ENCODE assay signal across 33 mouse cellular contexts in genomic region chr4:152278986-152279385, GRCm38 (mm10). TPM values are rescaled to one million over a fixed set of nuclear protein-coding genes. Genes with fewer than 3 reads are reported as not detected.
DNase-seq lines count a peak whose midpoint lies in the region; ATAC-seq and TF ChIP-seq lines count a peak whose summit lies in the region.
"Had no signal": no experiment of that assay in that cellular context is flagged by ENCODE, and none has a peak within 500 bp of the region (broad histone marks: within the 10 kb centered on the region; RNA-seq: fewer than 3 reads in every experiment).

No protein-coding gene starts in this region.

- no peak overlapping the region for H3K27ac ChIP-seq in forebrain, embryonic 16.5 days (ENCODE audit: low read length)
- no peak overlapping the region for H3K27ac ChIP-seq in forebrain, postnatal 0 days (ENCODE audit: low read depth, low read length)
- no peak overlapping the region for H3K27ac ChIP-seq in hindbrain, postnatal 0 days
- H3K27ac ChIP-seq in hindbrain, embryonic 10.5 days, result no peak overlapping the region
- H3K27ac ChIP-seq: embryonic facial prominence, embryonic 15.5 days; gastrocnemius, adult 2 months; kidney, postnatal 0 days; limb, embryonic 13.5 days; liver, embryonic 12.5 days; midbrain, embryonic 12.5 days; stomach, postnatal 0 days had no signal

- H3K4me3 ChIP-seq in forebrain, embryonic 16.5 days (replicated peaks; ENCODE audit: low read length), result no peak overlapping the region
- H3K4me3 ChIP-seq in forebrain, postnatal 0 days (ENCODE audit: low read depth, low read length), result no peak overlapping the region
- no peak overlapping the region for H3K4me3 ChIP-seq in hindbrain, postnatal 0 days (ENCODE audit: low read length)
- H3K4me3 ChIP-seq in hindbrain, embryonic 10.5 days, result no peak overlapping the region
- H3K4me3 ChIP-seq: embryonic facial prominence, embryonic 15.5 days; gastrocnemius, adult 2 months; limb, embryonic 13.5 days; liver, embryonic 12.5 days; midbrain, embryonic 12.5 days had no signal

- intact Hi-C loops in left cerebral cortex, postnatal 4 days (cut with DNase I), result no loop called here

- no peak for TF ChIP-seq CTCF in forebrain, postnatal 0 days (IDR thresholded peaks at IDR 0.05; ENCODE audit: low read depth)
- TF ChIP-seq CTCF in hindbrain, postnatal 0 days (IDR thresholded peaks at IDR 0.05; ENCODE audit: low read depth), result no peak

- H3K36me3 ChIP-seq in forebrain, embryonic 16.5 days (ENCODE audit: control insufficient read depth, insufficient read depth), result no peaks in the 10 kb centered on the region
- H3K36me3 ChIP-seq in forebrain, postnatal 0 days (ENCODE audit: insufficient read depth), result peaks cover 12% of the 10 kb centered on the region; the same call in 1 of the 2 replicates
- 0 out of 2 replicates have a peak, but pooled peaks cover 10% of the 10 kb centered on the region for H3K36me3 ChIP-seq in hindbrain, postnatal 0 days (ENCODE audit: insufficient read depth, low read length)
- peaks cover 23% of the 10 kb centered on the region for H3K36me3 ChIP-seq in hindbrain, embryonic 10.5 days
- H3K36me3 ChIP-seq: liver, embryonic 12.5 days; midbrain, embryonic 12.5 days had no signal

- peaks cover 20% of the 10 kb centered on the region for H3K4me1 ChIP-seq in forebrain, embryonic 16.5 days (replicated peaks; ENCODE audit: control insufficient read depth, insufficient read depth, low read length)
- H3K4me1 ChIP-seq in forebrain, postnatal 0 days (ENCODE audit: insufficient read depth), result no peaks in the 10 kb centered on the region
- H3K4me1 ChIP-seq in hindbrain, postnatal 0 days (ENCODE audit: insufficient read depth, low read length), result peaks cover 3% of the 10 kb centered on the region
- H3K4me1 ChIP-seq in hindbrain, embryonic 10.5 days (replicated peaks), result peaks cover 53% of the 10 kb centered on the region

- H3K9me3 ChIP-seq in forebrain, embryonic 16.5 days (ENCODE audit: control insufficient read depth, low read length), result no peaks in the 10 kb centered on the region
- H3K9me3 ChIP-seq in forebrain, postnatal 0 days (ENCODE audit: low read length), result no peaks in the 10 kb centered on the region
- no peaks in the 10 kb centered on the region for H3K9me3 ChIP-seq in hindbrain, postnatal 0 days (ENCODE audit: low read length)
- peaks cover 3% of the 10 kb centered on the region; the same call in 1 of the 2 replicates for H3K9me3 ChIP-seq in hindbrain, embryonic 10.5 days
- H3K9me3 ChIP-seq: embryonic facial prominence, embryonic 15.5 days; limb, embryonic 13.5 days; liver, embryonic 12.5 days; midbrain, embryonic 12.5 days had no signal

- no peak for DNase-seq in forebrain, postnatal 0 days
- DNase-seq in hindbrain, postnatal 0 days (ENCODE audit: low spot score), result peak; percentile 71
- no peak for DNase-seq in hindbrain, embryonic 10.5 days (ENCODE audit: low spot score)
- peak; percentile 57 to 61 for DNase-seq in right cerebral cortex, adult 2 months (ENCODE audit: low spot score in 2 of 2)
- DNase-seq in right cerebral cortex, postnatal 4 days, result no peak
- peak; percentile 92 for DNase-seq in left cerebral cortex, postnatal 4 days
- DNase-seq in adrenal gland, postnatal 14 days, result no peak
- DNase-seq: adrenal gland, adult 8-10 months; B cell, adult 2 months; gastrocnemius, adult 2 months; kidney, adult 2 months; layer of hippocampus, adult 9-11 months; lung, adult 18-20 months; lung, postnatal 10 days; thymus, adult 2 months had no signal

- ATAC-seq in forebrain, embryonic 16.5 days, result 0 out of 2 replicates have a peak, but pooled peaks have one; percentile 7
- ATAC-seq in forebrain, postnatal 0 days, result no peak
- ATAC-seq in hindbrain, postnatal 0 days, result peak; percentile 44
- ATAC-seq: activated CD4-positive, CD25-positive, alpha-beta regulatory T cell, adult 4 months; forebrain, embryonic 14.5 days; liver, embryonic 12.5 days had no signal

- no peak overlapping the region for H3K9ac ChIP-seq in forebrain, embryonic 16.5 days (replicated peaks; ENCODE audit: low read depth, low read length)
- H3K9ac ChIP-seq in forebrain, postnatal 0 days, result no peak overlapping the region
- no peak overlapping the region for H3K9ac ChIP-seq in hindbrain, postnatal 0 days (replicated peaks; ENCODE audit: low read length)
- H3K9ac ChIP-seq: embryonic facial prominence, embryonic 15.5 days; limb, embryonic 13.5 days; liver, embryonic 12.5 days; midbrain, embryonic 12.5 days had no signal

- H3K27me3 ChIP-seq in forebrain, embryonic 16.5 days (replicated peaks; ENCODE audit: control insufficient read depth, insufficient read depth, low read length), result peaks cover 41% of the 10 kb centered on the region
- H3K27me3 ChIP-seq in forebrain, postnatal 0 days (ENCODE audit: insufficient read depth, low read length), result peaks cover 37% of the 10 kb centered on the region
- peaks cover 22% of the 10 kb centered on the region for H3K27me3 ChIP-seq in hindbrain, postnatal 0 days (ENCODE audit: insufficient read depth, low read length)
- H3K27me3 ChIP-seq in hindbrain, embryonic 10.5 days (ENCODE audit: insufficient read depth, poor library complexity, severe bottlenecking), result peaks cover 93% of the 10 kb centered on the region

- no peak overlapping the region for H3K4me2 ChIP-seq in forebrain, embryonic 16.5 days (ENCODE audit: low read length)
- no peak overlapping the region for H3K4me2 ChIP-seq in forebrain, postnatal 0 days (ENCODE audit: low read depth)
- no peak overlapping the region for H3K4me2 ChIP-seq in hindbrain, postnatal 0 days (ENCODE audit: low read depth, low read length)
- H3K4me2 ChIP-seq: embryonic facial prominence, embryonic 15.5 days; limb, embryonic 13.5 days; liver, embryonic 12.5 days; midbrain, embryonic 12.5 days had no signal

- WGBS in forebrain, embryonic 16.5 days, result 81% methylated on average over 23 of the region's 23 CpGs
- 60% methylated on average over 23 of the region's 23 CpGs for WGBS in forebrain, postnatal 0 days
- WGBS in hindbrain, postnatal 0 days, result 55% methylated on average over 23 of the region's 23 CpGs
- WGBS in hindbrain, embryonic 10.5 days, result 92% methylated on average over 23 of the region's 23 CpGs

RNA-seq across cellular contexts. Expression of gene Gpr153, which starts 5.0 kb away (rescaled TPM):
- polyA plus RNA-seq in forebrain, embryonic 16.5 days (2015; fragmentation: Nextera tagmentation; extraction: Ambion mirVana), result 4.4 and 6.2 TPM in 2 replicates
- 53.3 and 71.4 TPM in 2 replicates for total RNA-seq in forebrain, postnatal 0 days (2014; rRNA removed)
- 8.2 and 11.4 TPM in 2 replicates for polyA plus RNA-seq in forebrain, postnatal 0 days (2015; fragmentation: Nextera tagmentation; extraction: Ambion mirVana)
- total RNA-seq in hindbrain, postnatal 0 days (2014; rRNA removed), result 167 and 170 TPM in 2 replicates
- 17.1 and 19.0 TPM in 2 replicates for polyA plus RNA-seq in hindbrain, postnatal 0 days (2015; fragmentation: Nextera tagmentation; extraction: Ambion mirVana)
- 7.0 and 7.9 TPM in 2 replicates for polyA plus RNA-seq in hindbrain, embryonic 10.5 days (2016; fragmentation: Nextera tagmentation; extraction: Ambion mirVana)
- total RNA-seq in left cerebral cortex, postnatal 4 days (2021), result 10 to 100 TPM; 28.6 to 31.1 TPM
- total RNA-seq in adrenal gland, postnatal 14 days (2021), result 7.2 and 7.5 TPM in 2 replicates
- total RNA-seq: MEL had no signal
- polyA plus RNA-seq: activated CD4-positive, CD25-positive, alpha-beta regulatory T cell, adult 4 months had no signal

RNA-seq across cellular contexts. Expression of gene Hes3, which starts 12.5 kb away (rescaled TPM):
- not detected in 2 replicates for polyA plus RNA-seq in forebrain, embryonic 16.5 days (2015; fragmentation: Nextera tagmentation; extraction: Ambion mirVana)
- total RNA-seq in forebrain, postnatal 0 days (2014; rRNA removed), result 0.57 TPM in 1 of 2 replicates, not detected in the other
- 0.13 TPM in 1 of 2 replicates, not detected in the other for polyA plus RNA-seq in forebrain, postnatal 0 days (2015; fragmentation: Nextera tagmentation; extraction: Ambion mirVana)
- total RNA-seq in hindbrain, postnatal 0 days (2014; rRNA removed), result 0.26 and 0.40 TPM in 2 replicates
- 0.15 and 0.19 TPM in 2 replicates for polyA plus RNA-seq in hindbrain, postnatal 0 days (2015; fragmentation: Nextera tagmentation; extraction: Ambion mirVana)
- 9.2 and 17.3 TPM in 2 replicates for polyA plus RNA-seq in hindbrain, embryonic 10.5 days (2016; fragmentation: Nextera tagmentation; extraction: Ambion mirVana)
- under 1 TPM in 1 of 2 experiments, not detected in 1; 0.20 TPM for total RNA-seq in left cerebral cortex, postnatal 4 days (2021)
- not detected in 2 replicates for total RNA-seq in adrenal gland, postnatal 14 days (2021)
- total RNA-seq: adrenal gland, adult 8-10 months; common myeloid progenitor, adult 5-6 weeks; gastrocnemius, adult 2 months; gastrocnemius, postnatal 4 days; heart, adult 8-10 months; heart, postnatal 25 days; MEL had no signal
- polyA plus RNA-seq: activated CD4-positive, CD25-positive, alpha-beta regulatory T cell, adult 4 months; embryonic facial prominence, embryonic 15.5 days; forebrain, embryonic 14.5 days; heart, embryonic 14.5 days; intestine, embryonic 14.5 days; kidney, adult 2 months; kidney, postnatal 0 days; large intestine, adult 2 months; limb, embryonic 13.5 days; liver, embryonic 12.5 days; stomach, postnatal 0 days; urinary bladder, adult 2 months had no signal

RNA-seq across cellular contexts. Expression of gene Icmt, which starts 18.0 kb away (rescaled TPM):
- polyA plus RNA-seq in forebrain, embryonic 16.5 days (2015; fragmentation: Nextera tagmentation; extraction: Ambion mirVana), result 20.7 and 21.3 TPM in 2 replicates
- 24.4 and 28.5 TPM in 2 replicates for total RNA-seq in forebrain, postnatal 0 days (2014; rRNA removed)
- polyA plus RNA-seq in forebrain, postnatal 0 days (2015; fragmentation: Nextera tagmentation; extraction: Ambion mirVana), result 9.8 and 12.7 TPM in 2 replicates
- total RNA-seq in hindbrain, postnatal 0 days (2014; rRNA removed), result 35.3 and 42.6 TPM in 2 replicates
- polyA plus RNA-seq in hindbrain, postnatal 0 days (2015; fragmentation: Nextera tagmentation; extraction: Ambion mirVana), result 15.9 and 16.4 TPM in 2 replicates
- 22.3 and 29.1 TPM in 2 replicates for polyA plus RNA-seq in hindbrain, embryonic 10.5 days (2016; fragmentation: Nextera tagmentation; extraction: Ambion mirVana)
- total RNA-seq in left cerebral cortex, postnatal 4 days (2021), result 10 to 100 TPM; 22.8 to 23.4 TPM
- 36.9 and 39.6 TPM in 2 replicates for total RNA-seq in adrenal gland, postnatal 14 days (2021)

RNA-seq across cellular contexts. Expression of gene Rnf207, which starts 39.8 kb away (rescaled TPM):
- 2.4 and 4.0 TPM in 2 replicates for polyA plus RNA-seq in forebrain, embryonic 16.5 days (2015; fragmentation: Nextera tagmentation; extraction: Ambion mirVana)
- 2.6 and 4.4 TPM in 2 replicates for total RNA-seq in forebrain, postnatal 0 days (2014; rRNA removed)
- polyA plus RNA-seq in forebrain, postnatal 0 days (2015; fragmentation: Nextera tagmentation; extraction: Ambion mirVana), result 2.7 and 4.2 TPM in 2 replicates
- 5.7 and 7.7 TPM in 2 replicates for total RNA-seq in hindbrain, postnatal 0 days (2014; rRNA removed)
- 6.6 and 6.9 TPM in 2 replicates for polyA plus RNA-seq in hindbrain, postnatal 0 days (2015; fragmentation: Nextera tagmentation; extraction: Ambion mirVana)
- polyA plus RNA-seq in hindbrain, embryonic 10.5 days (2016; fragmentation: Nextera tagmentation; extraction: Ambion mirVana), result 3.0 and 3.3 TPM in 2 replicates
- total RNA-seq in left cerebral cortex, postnatal 4 days (2021), result 1 to 10 TPM; 3.0 to 3.8 TPM
- 0.26 TPM in 1 of 2 replicates, not detected in the other for total RNA-seq in adrenal gland, postnatal 14 days (2021)
- total RNA-seq: common myeloid progenitor, adult 5-6 weeks; gastrocnemius, adult 2 months; MEL had no signal
- polyA plus RNA-seq: activated CD4-positive, CD25-positive, alpha-beta regulatory T cell, adult 4 months had no signal

RNA-seq across cellular contexts. Expression of gene Rpl22, which starts 46.6 kb away (rescaled TPM):
- polyA plus RNA-seq in forebrain, embryonic 16.5 days (2015; fragmentation: Nextera tagmentation; extraction: Ambion mirVana), result 173 and 196 TPM in 2 replicates
- 313 and 387 TPM in 2 replicates for total RNA-seq in forebrain, postnatal 0 days (2014; rRNA removed)
- polyA plus RNA-seq in forebrain, postnatal 0 days (2015; fragmentation: Nextera tagmentation; extraction: Ambion mirVana), result 176 and 212 TPM in 2 replicates
- total RNA-seq in hindbrain, postnatal 0 days (2014; rRNA removed), result 164 and 185 TPM in 2 replicates
- 156 and 176 TPM in 2 replicates for polyA plus RNA-seq in hindbrain, postnatal 0 days (2015; fragmentation: Nextera tagmentation; extraction: Ambion mirVana)
- 276 and 327 TPM in 2 replicates for polyA plus RNA-seq in hindbrain, embryonic 10.5 days (2016; fragmentation: Nextera tagmentation; extraction: Ambion mirVana)
- 100 to 1,000 TPM; 335 to 363 TPM for total RNA-seq in left cerebral cortex, postnatal 4 days (2021)
- 493 and 564 TPM in 2 replicates for total RNA-seq in adrenal gland, postnatal 14 days (2021)

Comparison
In these comparisons a context has a peak if more than half of its experiments do, and no peak if none do; other contexts are left out.
1. DNase-seq: peak in hindbrain, postnatal 0 days (single experiment), right cerebral cortex, adult 2 months (2 of 2) and left cerebral cortex, postnatal 4 days (single experiment); none in forebrain, postnatal 0 days (single experiment), hindbrain, embryonic 10.5 days (single experiment), right cerebral cortex, postnatal 4 days (single experiment) and adrenal gland, postnatal 14 days (single experiment).